In the genomic region with DNA sequence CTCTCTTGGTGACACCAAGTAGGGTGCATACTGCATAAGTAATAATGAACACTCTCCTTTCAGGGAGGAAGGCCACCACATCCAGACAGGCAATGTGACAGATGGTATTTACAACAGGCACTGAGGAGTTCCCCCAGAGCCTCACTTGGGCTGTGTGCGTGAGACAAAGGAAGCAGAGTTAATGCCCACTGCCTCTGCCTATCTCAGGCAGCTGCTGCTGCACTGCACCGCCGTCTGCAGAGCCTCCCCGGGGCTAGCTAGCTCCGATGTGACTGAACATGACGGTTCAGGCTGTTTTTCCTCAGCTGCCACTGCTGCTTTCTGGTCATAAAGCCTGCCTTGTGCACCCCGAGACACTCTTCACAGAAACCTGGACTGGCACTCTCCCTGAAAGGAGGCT, we compare ENCODE assay signal across 15 mouse cellular contexts. TPM values are rescaled to one million over a fixed set of nuclear protein-coding genes. Genes with fewer than 3 reads are reported as not detected.
DNase-seq lines count a peak whose midpoint lies in the region; ATAC-seq lines count a peak whose summit lies in the region.
"Had no signal": no experiment of that assay in that cellular context is flagged by ENCODE, and none has a peak within 500 bp of the region (broad histone marks: within the 10 kb centered on the region; RNA-seq: fewer than 3 reads in every experiment).

No protein-coding gene starts in this region.

- DNase-seq in neural tube, embryonic 11.5 days (ENCODE audit: low spot score), result peak; percentile 59
- DNase-seq in neural tube, embryonic 10.5 days (ENCODE audit: extremely low spot score, low spot score), result no peak
- peak; percentile 53 for DNase-seq in hindbrain, embryonic 11.5 days (ENCODE audit: low spot score)
- DNase-seq in adrenal gland, postnatal 10 days, result no peak
- no peak for DNase-seq in lung, postnatal 10 days
- DNase-seq in cerebellum, postnatal 14 days, result no peak
- no peak for DNase-seq in kidney, postnatal 36 days
- DNase-seq: B cell, adult 2 months; cerebellum, adult 9-10 months; kidney, adult 9 months; lung, postnatal 36 days; right cerebral cortex, postnatal 14 days had no signal

- ATAC-seq in neural tube, embryonic 11.5 days (ENCODE audit: insufficient read depth, low FRiP score, low TSS enrichment), result peak; percentile 71; the same call in 1 of the 2 replicates
- peak; percentile 75 for ATAC-seq in hindbrain, embryonic 11.5 days (ENCODE audit: low FRiP score)
- ATAC-seq in midbrain, embryonic 12.5 days (ENCODE audit: low FRiP score, low read depth), result peak; percentile 75

- peak overlapping the region; percentile 63 for H3K27ac ChIP-seq in neural tube, embryonic 11.5 days (ENCODE audit: low read depth, low read length)
- peak overlapping the region; percentile 81 for H3K27ac ChIP-seq in hindbrain, embryonic 11.5 days (ENCODE audit: low read depth, low read length)
- peak overlapping the region; percentile 87 for H3K27ac ChIP-seq in midbrain, embryonic 12.5 days (replicated peaks)

- peaks cover 23% of the 10 kb centered on the region for H3K4me1 ChIP-seq in neural tube, embryonic 11.5 days (ENCODE audit: control insufficient read depth, insufficient read depth, low read length)
- H3K4me1 ChIP-seq in hindbrain, embryonic 11.5 days (replicated peaks; ENCODE audit: control insufficient read depth, insufficient read depth, low read length), result 0 out of 2 replicates have a peak, but pooled peaks cover 2% of the 10 kb centered on the region
- peaks cover 30% of the 10 kb centered on the region for H3K4me1 ChIP-seq in midbrain, embryonic 12.5 days

- H3K4me3 ChIP-seq in neural tube, embryonic 11.5 days (ENCODE audit: low read depth, low read length), result no peak overlapping the region
- no peak overlapping the region for H3K4me3 ChIP-seq in hindbrain, embryonic 11.5 days (ENCODE audit: low read depth, low read length)
- H3K4me3 ChIP-seq in midbrain, embryonic 12.5 days, result no peak overlapping the region
- H3K4me3 ChIP-seq: erythroblast, embryonic 14.5 days had no signal

- H3K9ac ChIP-seq in neural tube, embryonic 11.5 days (ENCODE audit: low read length), result no peak overlapping the region
- no peak overlapping the region for H3K9ac ChIP-seq in hindbrain, embryonic 11.5 days (ENCODE audit: low read depth, low read length)
- H3K9ac ChIP-seq in midbrain, embryonic 12.5 days (replicated peaks), result no peak overlapping the region

- H3K36me3 ChIP-seq in neural tube, embryonic 11.5 days (ENCODE audit: control insufficient read depth, insufficient read depth, low read length), result no peaks in the 10 kb centered on the region
- H3K36me3 ChIP-seq in hindbrain, embryonic 11.5 days (ENCODE audit: control insufficient read depth, insufficient read depth, low read length), result no peaks in the 10 kb centered on the region
- H3K36me3 ChIP-seq in midbrain, embryonic 12.5 days, result no peaks in the 10 kb centered on the region

- H3K27me3 ChIP-seq in neural tube, embryonic 11.5 days (ENCODE audit: control insufficient read depth, insufficient read depth, low read length), result no peaks in the 10 kb centered on the region
- peaks cover 6% of the 10 kb centered on the region; the same call in 1 of the 2 replicates for H3K27me3 ChIP-seq in hindbrain, embryonic 11.5 days (ENCODE audit: control insufficient read depth, insufficient read depth, low read length)
- H3K27me3 ChIP-seq in midbrain, embryonic 12.5 days, result peaks cover 24% of the 10 kb centered on the region

- 22% methylated on average over 7 of the region's 7 CpGs for WGBS in neural tube, embryonic 11.5 days
- 26% methylated on average over 7 of the region's 7 CpGs for WGBS in hindbrain, embryonic 11.5 days
- 33% methylated on average over 7 of the region's 7 CpGs for WGBS in midbrain, embryonic 12.5 days

- H3K4me2 ChIP-seq in neural tube, embryonic 11.5 days (ENCODE audit: low read depth), result no peak overlapping the region
- H3K4me2 ChIP-seq in hindbrain, embryonic 11.5 days (replicated peaks; ENCODE audit: low read depth, low read length), result no peak overlapping the region
- no peak overlapping the region for H3K4me2 ChIP-seq in midbrain, embryonic 12.5 days (replicated peaks)

- H3K9me3 ChIP-seq in neural tube, embryonic 11.5 days (ENCODE audit: control insufficient read depth, low read length), result no peaks in the 10 kb centered on the region
- no peaks in the 10 kb centered on the region for H3K9me3 ChIP-seq in hindbrain, embryonic 11.5 days (ENCODE audit: control insufficient read depth, low read length)
- H3K9me3 ChIP-seq in midbrain, embryonic 12.5 days, result no peaks in the 10 kb centered on the region

RNA-seq across cellular contexts. Expression of a gene that starts 8.2 kb away (rescaled TPM):
- polyA plus RNA-seq in neural tube, embryonic 11.5 days (2014; fragmentation: Nextera tagmentation; extraction: Ambion mirVana), result 33.5 and 42.7 TPM in 2 replicates
- 13.4 and 16.4 TPM in 2 replicates for polyA plus RNA-seq in hindbrain, embryonic 11.5 days (2014; fragmentation: Nextera tagmentation; extraction: Ambion mirVana)
- polyA plus RNA-seq in midbrain, embryonic 12.5 days (2016; fragmentation: Nextera tagmentation; extraction: Ambion mirVana), result 30.1 and 32.1 TPM in 2 replicates
- 1 to 10 TPM; 3.0 to 3.9 TPM for total RNA-seq in adrenal gland, postnatal 10 days (2021)
- total RNA-seq: monocyte, adult 5-6 weeks had no signal
- polyA plus RNA-seq: erythroblast, embryonic 14.5 days had no signal

Comparison
In these comparisons a context has a peak if more than half of its experiments do, and no peak if none do; other contexts are left out.
1. DNase-seq: peak in neural tube, embryonic 11.5 days (single experiment) and hindbrain, embryonic 11.5 days (single experiment); none in neural tube, embryonic 10.5 days (single experiment), adrenal gland, postnatal 10 days (single experiment), lung, postnatal 10 days (single experiment), cerebellum, postnatal 14 days (0 of 2) and kidney, postnatal 36 days (0 of 2).
2. Peak in every context shown above with its lines, with median percentiles within 50 percentile points of each other: ATAC-seq and H3K27ac ChIP-seq.